Mouse (Mus musculus) 3T3-L1 (cell line): ENCODE data around the gene Sugt1.

Experiments
- DNase-seq: peaks from one replicate; pipeline ENCODE4 v3.0.0-alpha.2; 2015; ENCODE audit warnings: low read depth, low spot score

Gene Sugt1

DNA sequence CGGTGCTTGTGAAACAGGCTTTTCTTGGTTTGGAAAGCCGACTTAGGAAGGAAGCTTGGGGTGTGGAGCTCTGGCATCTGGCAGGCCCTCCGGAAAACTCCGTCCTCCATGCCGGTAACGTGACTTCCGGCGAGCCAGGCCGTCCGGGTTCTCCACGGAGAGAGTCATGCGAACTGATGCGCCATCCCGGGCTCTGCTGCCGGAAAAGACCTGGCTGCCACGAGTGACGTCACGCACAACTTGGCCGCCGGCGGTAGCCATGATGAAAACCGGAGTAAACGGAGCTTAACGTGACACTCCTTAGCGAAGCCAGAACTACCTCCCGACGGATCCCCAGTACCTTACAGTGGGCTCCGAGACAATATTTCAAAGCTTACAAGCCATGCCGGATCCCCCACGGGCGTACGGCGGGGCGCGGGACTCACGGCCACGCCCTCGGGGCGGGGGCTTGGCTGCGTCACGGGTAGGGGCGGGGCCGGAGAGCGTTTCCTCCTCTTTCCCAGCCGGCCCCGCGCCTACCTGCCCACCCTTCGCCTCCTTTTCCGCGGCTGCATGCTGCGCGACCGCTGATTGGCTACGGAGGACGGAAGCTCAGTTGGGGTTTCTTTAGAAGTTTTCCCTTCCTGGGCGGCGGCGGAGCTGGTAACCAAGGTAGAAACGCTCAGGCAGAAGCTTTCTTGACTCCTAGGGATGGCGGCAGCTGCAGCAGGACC lies at the start of gene Sugt1:
Gene Sugt1 (plus strand): TSS at position 553 of the 713 bp plus-strand sequence.
- DNase-seq, result peak; percentile 95

DNA sequence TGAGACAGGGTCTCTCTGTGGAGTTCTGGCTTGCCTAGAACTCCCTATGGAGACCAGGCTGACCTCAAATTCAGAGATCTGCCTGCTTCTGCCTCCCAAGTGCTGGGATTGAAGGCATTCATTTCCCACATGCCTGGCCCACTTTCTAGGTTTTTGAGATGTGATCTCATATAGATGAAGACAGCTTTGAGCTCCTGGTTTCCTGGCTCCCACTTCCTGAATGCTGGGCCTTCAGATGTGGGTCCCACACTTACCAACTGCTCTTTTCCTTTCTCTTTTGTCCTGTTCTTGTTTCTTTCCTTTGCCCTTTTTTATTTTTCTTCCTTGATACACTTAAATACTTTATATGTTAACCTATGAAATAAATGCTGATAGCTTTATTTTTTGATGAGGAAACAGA lies 49.6 kb upstream of the Sugt1 start:
- DNase-seq, result no peak

DNA sequence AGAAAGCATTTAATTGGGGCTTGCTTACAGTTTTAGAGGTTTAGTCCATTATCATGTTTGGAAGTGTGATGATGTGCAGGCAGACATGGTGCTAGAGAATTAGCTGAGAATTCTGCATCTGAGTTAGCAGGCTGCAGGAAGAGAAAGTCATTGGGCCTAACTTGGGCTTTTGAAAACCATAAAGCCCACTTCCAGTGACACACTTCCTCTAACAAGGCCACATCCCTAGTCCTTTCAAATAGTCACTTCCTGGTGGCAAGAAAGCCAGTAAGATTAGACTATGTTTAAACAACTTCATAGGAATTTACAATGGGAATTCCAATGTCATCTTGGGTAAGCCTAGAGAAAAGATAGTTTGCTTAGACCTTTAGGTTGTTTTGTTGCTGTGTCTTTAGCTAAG lies 45.9 kb upstream of the Sugt1 start:
- DNase-seq, result no peak

DNA sequence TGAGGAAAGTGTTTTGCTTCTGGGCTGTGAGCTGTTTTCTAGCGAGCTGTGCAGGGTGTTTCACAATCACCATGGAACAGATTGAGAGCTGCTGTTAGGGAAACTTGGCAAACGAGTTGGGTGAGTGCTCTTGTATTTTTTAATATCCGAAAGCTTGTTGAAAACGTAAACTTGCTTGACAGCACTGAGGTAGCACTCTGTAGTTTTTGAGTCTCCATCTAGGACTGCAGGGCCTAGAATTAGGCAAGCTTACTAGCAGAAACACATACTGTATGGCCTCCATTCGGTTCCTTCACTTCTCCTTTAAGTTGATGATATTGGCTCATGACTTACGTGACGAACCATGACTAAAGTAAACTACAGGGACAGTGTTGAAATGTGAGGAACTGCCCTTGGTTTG lies 38.1 kb upstream of the Sugt1 start:
- peak; percentile 75 for DNase-seq

DNA sequence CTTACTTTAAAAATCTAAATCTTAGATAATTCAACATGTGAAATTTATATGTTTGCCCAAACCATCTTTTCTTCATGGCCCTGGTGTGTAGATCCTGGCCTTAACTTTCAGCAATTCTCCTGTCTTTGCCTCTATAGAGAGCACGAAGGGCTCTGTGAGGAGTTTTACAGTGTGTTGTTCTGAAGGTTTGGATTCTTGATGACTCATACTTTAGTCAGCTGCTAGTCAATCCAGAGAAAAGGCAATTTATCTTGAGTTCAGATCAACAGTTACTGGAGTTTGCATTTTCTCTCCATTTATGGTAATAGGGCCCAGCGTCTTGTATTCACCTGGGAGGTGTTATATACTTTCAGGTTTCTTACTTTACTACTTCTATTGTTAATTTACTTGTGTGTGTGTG lies 35.6 kb upstream of the Sugt1 start:
- DNase-seq, result peak; percentile 76

DNA sequence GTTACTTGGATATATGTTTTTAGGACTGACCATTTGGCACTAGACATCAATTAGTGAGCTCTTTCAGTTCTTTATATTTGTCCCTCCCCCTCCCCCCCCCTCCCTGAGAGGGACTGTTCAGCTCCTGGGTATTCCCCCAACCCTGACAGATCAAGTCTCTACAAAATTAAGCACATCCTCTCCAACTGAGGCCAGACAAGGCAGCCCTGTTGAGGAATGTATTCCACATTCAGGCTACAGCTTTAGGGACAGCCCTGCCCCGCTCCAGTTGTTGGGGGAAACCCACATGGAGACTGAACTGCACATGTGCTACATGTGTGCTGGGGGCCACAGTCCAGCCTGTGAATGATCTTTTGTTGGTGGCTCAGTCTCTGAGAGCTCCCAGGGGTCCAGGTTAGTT lies 34.6 kb upstream of the Sugt1 start:
- no peak for DNase-seq

DNA sequence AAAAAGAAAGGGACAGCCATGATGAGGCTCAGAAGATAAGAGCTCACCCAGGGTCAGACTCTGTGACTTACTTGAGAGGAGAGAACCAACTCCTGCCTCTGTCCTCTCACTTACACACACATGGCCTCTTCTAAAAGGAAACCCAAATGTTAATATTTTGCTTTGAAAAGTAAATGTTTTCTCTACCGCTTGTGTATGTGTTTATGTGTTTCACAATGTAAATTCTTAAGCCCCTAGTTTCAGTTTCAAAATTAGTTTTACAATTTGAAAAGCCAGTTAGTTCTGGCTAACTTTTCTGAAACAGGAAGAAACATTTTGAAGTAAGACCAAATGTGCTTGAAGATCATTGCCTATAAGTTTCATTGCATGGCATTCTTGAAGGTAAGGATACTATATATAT lies 29.7 kb upstream of the Sugt1 start:
- no peak for DNase-seq

DNA sequence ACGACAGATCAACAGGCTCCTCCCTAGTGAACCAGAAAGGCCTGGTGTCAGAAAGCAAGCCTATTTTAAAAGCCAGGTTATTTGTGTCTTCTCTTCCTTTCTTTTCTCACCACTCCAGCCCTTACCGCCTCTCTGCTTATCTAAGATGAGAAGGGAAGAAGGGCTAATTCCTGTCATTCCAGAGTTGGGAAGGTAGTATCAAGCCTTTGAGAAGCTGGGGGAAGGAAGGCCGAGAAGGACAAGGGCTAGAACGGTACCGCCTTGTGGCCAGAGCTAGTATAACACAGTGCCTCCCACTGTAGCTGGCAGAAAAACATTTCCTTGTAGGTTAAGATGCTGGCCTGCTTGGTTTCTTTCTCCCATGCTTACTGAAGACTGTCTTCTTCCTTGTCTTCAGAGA lies 24.7 kb upstream of the Sugt1 start:
- DNase-seq, result peak; percentile 83

DNA sequence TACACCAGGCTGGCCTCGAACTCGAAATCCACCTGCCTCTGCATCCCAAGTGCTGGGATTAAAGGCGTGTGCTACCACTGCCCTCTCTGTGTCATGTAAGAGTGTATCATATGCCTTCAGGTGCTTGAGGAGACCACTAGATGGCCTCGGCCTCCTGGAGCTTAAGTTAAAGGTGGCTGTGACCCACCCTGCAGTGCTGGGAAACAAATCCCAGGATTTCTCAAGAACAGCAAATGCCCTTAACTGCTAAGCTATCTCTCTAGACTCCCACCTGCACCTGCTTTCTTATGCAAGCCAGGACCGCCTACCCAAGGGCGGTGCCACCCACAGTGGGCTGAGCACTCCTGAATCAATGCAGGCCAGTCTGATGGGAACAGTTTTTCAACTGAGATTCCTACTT lies 22.7 kb upstream of the Sugt1 start:
- peak; percentile 46 for DNase-seq

DNA sequence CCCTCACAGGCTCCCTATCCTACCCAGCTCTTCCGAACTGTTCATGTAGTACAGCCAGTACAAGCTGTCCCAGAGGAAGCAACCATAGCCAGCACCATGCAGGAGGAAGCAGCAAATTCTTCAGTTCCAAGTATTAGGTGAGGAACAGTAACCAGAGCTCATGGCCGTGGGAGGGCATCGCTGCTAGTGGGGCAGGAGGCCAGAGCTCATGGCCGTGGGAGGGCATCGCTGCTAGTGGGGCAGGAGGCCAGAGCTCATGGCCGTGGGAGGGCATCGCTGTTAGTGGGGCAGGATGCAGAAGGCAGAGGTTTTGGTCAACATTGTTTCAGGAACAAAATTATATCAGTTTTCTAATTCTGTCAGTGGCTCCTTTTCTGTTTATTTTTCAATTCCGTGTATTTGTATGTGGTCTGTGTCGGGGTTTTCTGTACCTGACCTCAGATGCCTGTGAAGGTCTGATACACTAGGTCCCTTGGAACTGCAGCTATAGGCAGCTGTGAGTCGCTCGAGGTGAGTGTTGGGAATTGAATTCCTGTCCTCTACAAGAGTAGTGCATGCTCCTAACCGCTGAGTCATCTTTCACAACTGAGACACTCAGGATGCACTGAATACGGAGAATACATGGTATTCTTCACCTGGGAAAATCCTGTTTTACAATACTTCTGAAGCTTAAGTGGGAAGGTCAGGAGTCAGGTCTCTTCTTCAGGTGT lies 13.9 kb upstream of the Sugt1 start:
- no peak for DNase-seq

DNA sequence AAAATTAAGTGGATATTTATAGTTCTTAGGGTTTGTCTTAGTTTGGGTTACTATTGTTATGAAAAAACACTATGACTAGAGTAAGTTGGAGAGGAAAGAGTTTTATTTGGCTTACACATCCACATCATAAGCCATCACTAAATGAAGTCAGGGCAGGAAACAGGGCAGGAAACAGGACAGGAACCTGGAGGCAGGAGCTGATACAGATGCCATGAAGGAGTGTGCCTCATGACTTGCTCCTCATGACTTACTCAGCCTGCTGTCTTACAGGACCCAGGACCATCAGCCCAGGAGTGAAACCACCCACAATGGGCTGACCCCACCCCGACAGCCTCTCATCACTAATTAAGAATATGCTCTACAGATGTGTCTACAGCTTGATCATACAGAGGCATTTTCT lies 13.1 kb upstream of the Sugt1 start:
- DNase-seq, result no peak

DNA sequence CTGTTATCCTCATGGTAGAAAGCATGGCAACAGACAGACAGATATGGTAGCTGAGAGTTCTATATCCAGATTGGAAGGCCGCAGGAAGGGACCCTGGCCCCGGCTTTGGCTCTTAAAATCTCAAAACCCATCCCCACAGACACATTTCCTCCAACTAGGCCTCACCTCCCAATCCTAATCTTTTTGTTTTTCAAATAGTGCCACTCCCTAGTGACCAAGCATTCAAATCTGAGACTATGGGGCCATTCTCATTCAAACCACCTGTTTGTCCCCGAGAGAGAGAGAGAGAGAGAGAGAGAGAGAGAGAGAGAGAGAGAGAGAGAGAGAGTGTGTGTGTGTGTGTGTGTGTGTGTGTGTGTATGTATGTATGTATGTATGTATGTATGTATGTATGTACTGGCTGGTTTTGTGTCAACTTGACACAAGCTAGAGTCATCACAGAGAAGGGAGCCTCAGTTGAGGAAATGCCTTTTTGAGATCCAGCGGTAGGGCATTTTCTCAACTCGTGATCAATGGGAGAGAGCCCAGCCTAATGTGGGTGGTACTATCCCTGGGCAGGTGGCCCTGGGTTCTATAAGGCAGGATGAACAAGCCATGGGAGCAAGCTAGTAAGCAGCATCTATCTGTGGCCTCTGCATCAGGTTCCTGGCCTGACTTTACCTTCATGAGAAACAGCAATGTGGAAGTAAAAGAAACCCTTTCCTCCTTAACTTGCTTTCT lies 3.8 kb upstream of the Sugt1 start:
- no peak for DNase-seq

DNA sequence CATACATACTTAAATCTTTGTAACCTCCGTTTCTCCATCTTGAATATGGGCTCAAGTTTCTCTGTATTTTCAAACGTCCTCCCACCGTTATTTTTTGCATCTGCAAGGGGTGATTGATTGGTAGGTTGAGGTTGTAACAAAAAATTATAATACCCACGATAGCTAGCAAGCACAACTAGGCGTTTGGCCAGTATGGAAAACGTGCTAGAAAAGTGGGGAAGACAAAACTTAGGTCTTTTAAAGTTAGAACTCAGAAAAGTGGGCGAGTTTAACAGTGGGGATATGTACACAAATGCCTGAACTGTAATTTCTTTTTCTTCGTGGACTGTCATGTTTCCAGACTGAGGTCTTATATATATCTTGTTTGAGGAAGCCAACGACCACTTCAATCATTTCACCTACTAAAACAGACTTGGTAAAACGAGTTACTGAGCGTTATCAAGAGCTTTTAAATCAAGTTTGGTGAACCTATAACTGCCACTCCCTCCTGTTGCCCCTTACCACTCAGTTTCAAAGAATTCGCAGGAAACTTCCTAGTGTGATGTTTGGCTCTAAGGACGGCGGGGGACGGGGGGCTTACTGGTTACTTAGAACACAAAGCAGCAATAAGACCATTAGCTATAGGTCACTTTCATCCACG lies 872 bp upstream of the Sugt1 start:
- peak; percentile 17 for DNase-seq

DNA sequence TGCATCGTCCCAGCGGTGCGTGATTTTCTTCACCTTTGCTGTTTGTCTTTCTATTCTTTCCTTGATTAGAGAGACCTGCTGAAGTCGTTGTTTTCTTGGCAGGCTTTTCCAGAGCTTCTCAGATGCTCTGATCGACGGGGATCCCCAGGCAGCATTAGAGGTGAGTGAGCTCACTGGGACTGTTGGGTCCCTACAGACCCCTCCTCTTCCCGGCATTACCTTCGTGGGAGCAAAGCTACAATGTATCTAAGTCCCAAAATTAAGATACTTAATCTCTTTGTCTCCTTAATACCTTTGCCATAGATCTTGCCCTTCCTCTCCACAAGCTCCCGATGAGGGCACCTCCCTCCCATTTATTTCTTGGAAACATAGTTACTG lies 350 bp downstream of the Sugt1 start:
- no peak for DNase-seq

DNA sequence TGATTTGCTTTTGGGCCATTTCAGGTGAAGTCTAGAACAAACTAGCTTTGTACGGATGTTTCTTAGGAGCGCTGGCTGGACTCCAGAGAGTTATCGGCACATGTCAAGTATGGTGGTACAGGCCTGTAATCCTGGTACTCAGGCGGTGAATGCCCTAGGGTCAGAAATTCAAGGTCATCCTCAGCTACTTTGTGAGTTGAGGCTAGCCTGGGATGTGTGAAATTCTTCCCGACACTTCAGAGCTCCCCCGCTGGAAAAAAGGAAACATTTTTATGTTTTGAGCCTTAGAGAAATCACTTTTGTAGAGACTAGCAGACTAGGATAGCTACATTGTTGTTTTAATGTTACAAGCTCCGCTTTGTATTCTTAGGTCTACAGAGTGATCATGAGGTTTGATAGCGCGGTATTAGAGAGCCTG lies 1.1 kb downstream of the Sugt1 start:
- peak; percentile 15 for DNase-seq

DNA sequence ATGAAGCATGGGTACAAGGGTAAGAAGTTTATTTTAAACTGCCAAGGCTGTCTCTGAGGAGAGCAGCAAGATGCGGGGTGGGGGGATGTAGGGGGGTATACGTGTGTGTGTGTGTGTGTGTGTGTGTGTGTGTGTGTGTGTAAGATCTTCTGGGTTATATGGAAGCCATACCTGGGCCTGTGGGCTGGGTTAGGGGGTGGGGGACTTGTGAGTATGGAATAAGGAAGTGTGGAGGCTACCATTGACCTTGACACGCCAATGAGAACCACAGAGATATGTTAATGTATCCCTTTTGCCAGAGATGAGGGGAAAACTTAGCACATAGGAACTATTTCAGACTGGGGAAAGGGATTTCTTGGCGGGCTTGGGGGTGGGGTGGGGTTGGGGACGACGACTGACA lies 1.9 kb downstream of the Sugt1 start:
- DNase-seq, result no peak

DNA sequence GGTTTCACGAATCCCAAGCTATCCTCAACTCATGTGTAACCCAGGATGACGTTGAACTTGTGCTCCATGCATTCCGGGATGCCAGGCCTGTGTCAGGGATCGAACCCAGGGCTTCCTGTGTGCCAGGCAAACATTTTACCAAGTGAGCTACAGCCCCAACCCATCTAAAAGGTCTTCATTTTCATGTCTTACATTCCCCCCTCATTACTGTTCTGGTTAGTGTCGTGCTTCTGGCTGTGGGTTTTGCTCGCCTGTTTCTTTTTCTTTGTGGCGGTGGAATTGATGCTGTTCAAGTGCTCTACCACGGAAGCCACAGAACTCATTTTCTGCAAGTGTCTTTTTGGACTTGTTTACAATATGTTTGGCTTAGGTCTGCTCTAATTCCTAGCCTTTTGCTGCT lies 3.4 kb downstream of the Sugt1 start:
- DNase-seq, result no peak

DNA sequence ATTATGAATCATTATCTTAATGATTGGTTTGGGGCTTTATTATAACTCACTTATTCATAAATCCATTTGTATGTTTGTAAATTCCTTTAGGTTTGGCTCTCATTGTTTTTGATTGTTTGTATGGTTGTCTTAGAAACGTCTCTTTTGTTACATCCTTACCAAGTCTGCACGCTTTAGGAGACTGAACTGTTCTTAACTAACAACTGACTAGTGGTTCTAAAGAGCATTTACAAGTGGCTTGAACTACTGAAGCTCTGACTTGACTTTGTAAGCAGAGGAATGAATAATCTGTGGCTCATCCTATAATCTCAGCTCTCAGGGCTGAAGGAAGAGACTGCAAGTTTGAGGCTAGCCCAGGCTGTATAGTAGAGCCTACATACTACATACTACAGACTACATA lies 4.1 kb downstream of the Sugt1 start:
- no peak for DNase-seq

DNA sequence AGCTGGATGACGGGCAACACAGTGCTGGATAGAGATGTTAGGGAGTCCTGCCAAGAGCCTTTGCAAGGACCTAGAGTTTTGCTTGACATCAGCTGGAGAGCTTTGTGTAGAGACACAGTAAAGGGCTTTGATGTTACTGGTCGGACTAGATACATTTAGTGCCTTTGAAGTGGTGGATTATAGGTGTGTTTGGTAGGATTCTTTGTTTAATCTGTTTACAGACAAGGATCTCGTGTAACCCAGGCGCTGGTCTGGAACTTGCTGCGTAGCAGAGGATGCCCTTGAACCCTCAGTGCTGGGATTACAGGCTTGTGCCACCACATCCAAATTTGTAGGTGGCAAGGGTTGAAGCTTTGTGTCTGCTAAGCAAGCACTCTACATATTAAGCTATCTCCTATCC lies 6.6 kb downstream of the Sugt1 start:
- DNase-seq, result peak; percentile 11

DNA sequence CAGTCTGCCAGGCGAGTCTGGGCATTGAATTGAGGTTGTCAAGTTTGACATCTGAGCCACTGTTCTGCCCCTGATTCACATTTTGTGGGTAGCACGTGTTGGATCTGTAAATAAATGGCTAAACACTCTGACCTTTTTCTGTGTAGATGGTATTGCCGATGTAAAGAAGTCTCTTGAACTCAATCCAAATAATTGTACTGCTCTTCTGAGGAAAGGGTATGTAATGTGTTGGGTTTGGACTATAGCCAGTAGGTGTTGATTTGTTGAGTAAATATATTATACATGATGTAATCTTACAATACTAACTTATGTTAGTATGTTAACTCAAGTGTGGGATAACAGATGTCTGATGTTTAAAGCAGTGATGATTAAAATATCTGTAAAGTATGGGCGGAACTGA lies 9.1 kb downstream of the Sugt1 start:
- DNase-seq, result no peak

DNA sequence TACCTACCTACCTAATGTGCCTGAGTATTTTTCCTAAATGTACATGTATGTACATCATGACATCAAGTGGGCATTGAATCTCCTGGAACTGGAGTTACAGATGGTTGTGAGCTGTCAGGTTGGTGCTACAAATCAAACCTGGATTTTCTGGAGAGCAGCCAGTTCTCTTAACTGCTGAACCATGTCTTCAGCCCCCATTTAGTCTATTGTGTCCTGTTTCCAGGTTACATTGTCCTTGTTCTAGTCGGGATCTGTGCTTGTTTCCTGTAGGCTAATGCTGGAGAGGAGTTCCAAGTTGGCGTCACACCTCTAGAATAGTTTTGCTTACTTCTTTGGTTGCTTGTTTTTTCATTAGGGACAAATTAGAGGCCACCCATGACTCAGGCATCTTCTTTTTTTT lies 18.4 kb downstream of the Sugt1 start:
- no peak for DNase-seq

DNA sequence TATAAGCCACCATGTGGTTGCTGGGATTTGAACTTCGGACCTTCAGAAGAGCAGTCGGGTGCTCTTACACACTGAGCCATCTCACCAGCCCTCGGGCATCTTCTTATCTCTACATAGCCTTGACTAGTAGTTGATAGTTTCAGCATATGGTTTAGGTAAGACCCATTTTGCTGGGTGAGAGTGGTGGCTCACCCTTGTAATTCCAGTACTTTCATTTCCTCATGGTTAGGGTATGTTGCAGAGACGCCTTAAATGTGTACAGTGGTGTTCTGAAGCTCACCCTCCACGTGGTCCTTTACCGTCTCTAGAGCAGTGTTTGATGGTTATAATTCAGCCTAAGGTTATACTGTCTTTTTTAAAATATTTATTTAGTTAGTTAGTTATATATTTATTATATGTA lies 18.9 kb downstream of the Sugt1 start:
- DNase-seq, result no peak
